Mouse (Mus musculus): Measurements from ENCODE around the gene Ubac2. TPM values are rescaled to one million over a fixed set of nuclear protein-coding genes. Genes with fewer than 3 reads are reported as not detected.
"Not testable (repeated sequence)": the region's sequence is repeated elsewhere in the genome, so short reads cannot be mapped to it uniquely, and the experiment has no call there.

Ubac2 gene
- polyA plus RNA-seq, 1 experiment from 2014 or later = 47.0 TPM

GRCm38 (mm10) chr14:121873172-121873571 is 5.2 kb upstream of the Ubac2 start:
- H3K4me3 ChIP-seq (replicated peaks) = no peak overlapping the region
- peaks cover 4% of the 10 kb centered on the region for H3K4me1 ChIP-seq
- no peak overlapping the region for H3K4me2 ChIP-seq
- no peak overlapping the region for H3K27ac ChIP-seq (replicated peaks)
- no peaks in the 10 kb centered on the region for H3K36me3 ChIP-seq
- H3K9ac ChIP-seq (replicated peaks) = no peak overlapping the region
- ATAC-seq (ENCODE audit: low FRiP score) = no peak
- 0 out of 2 replicates have a peak, but pooled peaks cover 3% of the 10 kb centered on the region for H3K27me3 ChIP-seq (replicated peaks)
- H3K9me3 ChIP-seq (replicated peaks) = no peaks in the 10 kb centered on the region
- 82% methylated on average over 2 of the region's 2 CpGs for WGBS

GRCm38 (mm10) chr14:121873646-121874045 is 4.8 kb upstream of the Ubac2 start:
- Histone ChIP-seq H3K4me2 (no peak overlapping the region), H3K4me3 (replicated peaks) (no peak overlapping the region), H3K9me3 (replicated peaks) (no peaks in the 10 kb centered on the region), H3K9ac (replicated peaks) (no peak overlapping the region), H3K27me3 (replicated peaks) (0 out of 2 replicates have a peak, but pooled peaks cover 3% of the 10 kb centered on the region), H3K27ac (replicated peaks) (no peak overlapping the region), H3K36me3 (no peaks in the 10 kb centered on the region), H3K4me1 (peaks cover 4% of the 10 kb centered on the region)
- no peak for ATAC-seq (ENCODE audit: low FRiP score)
- WGBS = 87% methylated on average over 4 of the region's 4 CpGs

- peaks cover 23% of the 10 kb centered on the region for H3K4me1 ChIP-seq
- H3K27me3 ChIP-seq (replicated peaks); H3K4me3 ChIP-seq (replicated peaks); H3K36me3 ChIP-seq; H3K9me3 ChIP-seq (replicated peaks); H3K27ac ChIP-seq (replicated peaks); H3K9ac ChIP-seq (replicated peaks); H3K4me2 ChIP-seq; ATAC-seq (ENCODE audit: low FRiP score): not testable (repeated sequence)
- 72% methylated on average over 2 of the region's 2 CpGs for WGBS
Measured at GRCm38 (mm10) chr14:121876190-121876589, 2.2 kb upstream of the Ubac2 start.

- Histone ChIP-seq H3K9me3 (replicated peaks) (no peaks in the 10 kb centered on the region), H3K4me2 (no peak overlapping the region), H3K27ac (replicated peaks) (no peak overlapping the region), H3K4me1 (peaks cover 25% of the 10 kb centered on the region), H3K36me3 (no peaks in the 10 kb centered on the region), H3K9ac (replicated peaks) (no peak overlapping the region), H3K4me3 (replicated peaks) (no peak overlapping the region), H3K27me3 (replicated peaks) (0 out of 2 replicates have a peak, but pooled peaks cover 3% of the 10 kb centered on the region)
- 93% methylated on average over 2 of the region's 2 CpGs for WGBS
- no peak for ATAC-seq (ENCODE audit: low FRiP score)
Measured at GRCm38 (mm10) chr14:121876860-121877259, 1.6 kb upstream of the Ubac2 start.

- 29% methylated on average over 8 of the region's 8 CpGs for WGBS
Measured at GRCm38 (mm10) chr14:121877640-121878039, 780 bp upstream of the Ubac2 start.

GRCm38 (mm10) chr14:121878859-121879206 is 413 bp downstream of the Ubac2 start:
- Histone ChIP-seq H3K27ac (replicated peaks) (peak overlapping the region; percentile 88), H3K4me2 (peak overlapping the region; percentile 65), H3K9me3 (replicated peaks) (no peaks in the 10 kb centered on the region), H3K36me3 (no peaks in the 10 kb centered on the region), H3K4me1 (peaks cover 29% of the 10 kb centered on the region), H3K27me3 (replicated peaks) (0 out of 2 replicates have a peak, but pooled peaks cover under 1% of the 10 kb centered on the region), H3K9ac (replicated peaks) (peak overlapping the region; percentile 76), H3K4me3 (replicated peaks) (peak overlapping the region; percentile 65)
- WGBS = under 1% methylated on average over 27 of the region's 27 CpGs
- ATAC-seq (ENCODE audit: low FRiP score) = peak; percentile 64; the same call in 1 of the 2 replicates

More at GRCm38 (mm10) chr14:121877640-121878039, 780 bp upstream of the Ubac2 start:
- Histone ChIP-seq H3K27ac (replicated peaks) (peak overlapping the region; percentile 88), H3K4me1 (peaks cover 25% of the 10 kb centered on the region), H3K9me3 (replicated peaks) (no peaks in the 10 kb centered on the region), H3K4me3 (replicated peaks) (peak overlapping the region; percentile 65), H3K4me2 (peak overlapping the region; percentile 65), H3K9ac (replicated peaks) (peak overlapping the region; percentile 55; the same call in 1 of the 2 replicates), H3K36me3 (no peaks in the 10 kb centered on the region), H3K27me3 (replicated peaks) (0 out of 2 replicates have a peak, but pooled peaks cover 3% of the 10 kb centered on the region)
- ATAC-seq (ENCODE audit: low FRiP score) = no peak

- Histone ChIP-seq H3K9me3 (replicated peaks) (no peaks in the 10 kb centered on the region), H3K9ac (replicated peaks) (peak overlapping the region; percentile 76), H3K27me3 (replicated peaks) (no peaks in the 10 kb centered on the region), H3K36me3 (no peaks in the 10 kb centered on the region), H3K4me1 (peaks cover 29% of the 10 kb centered on the region), H3K4me3 (replicated peaks) (peak overlapping the region; percentile 65), H3K4me2 (peak overlapping the region; percentile 65), H3K27ac (replicated peaks) (no peak overlapping the region)
- WGBS = 18% methylated on average over 16 of the region's 16 CpGs
- ATAC-seq (ENCODE audit: low FRiP score) = no peak; the same call in 1 of the 2 replicates
Measured at GRCm38 (mm10) chr14:121879266-121879840, 933 bp downstream of the Ubac2 start.

GRCm38 (mm10) chr14:121881211-121881610 is 2.8 kb downstream of the Ubac2 start:
- no peaks in the 10 kb centered on the region for H3K27me3 ChIP-seq (replicated peaks)
- no peak for ATAC-seq (ENCODE audit: low FRiP score)
- 88% methylated on average over 7 of the region's 7 CpGs for WGBS
- H3K9ac ChIP-seq (replicated peaks) = no peak overlapping the region
- H3K36me3 ChIP-seq = no peaks in the 10 kb centered on the region
- H3K27ac ChIP-seq (replicated peaks) = no peak overlapping the region
- H3K9me3 ChIP-seq (replicated peaks) = no peaks in the 10 kb centered on the region
- H3K4me2 ChIP-seq = no peak overlapping the region
- H3K4me1 ChIP-seq = peaks cover 29% of the 10 kb centered on the region
- no peak overlapping the region for H3K4me3 ChIP-seq (replicated peaks)

- H3K36me3 ChIP-seq = no peaks in the 10 kb centered on the region
- 82% methylated on average over 6 of the region's 6 CpGs for WGBS
- H3K27me3 ChIP-seq (replicated peaks) = no peaks in the 10 kb centered on the region
- H3K4me2 ChIP-seq = no peak overlapping the region
- H3K9me3 ChIP-seq (replicated peaks) = no peaks in the 10 kb centered on the region
- ATAC-seq (ENCODE audit: low FRiP score) = no peak
- no peak overlapping the region for H3K9ac ChIP-seq (replicated peaks)
- no peak overlapping the region for H3K27ac ChIP-seq (replicated peaks)
- peaks cover 23% of the 10 kb centered on the region for H3K4me1 ChIP-seq
- no peak overlapping the region for H3K4me3 ChIP-seq (replicated peaks)
Measured at GRCm38 (mm10) chr14:121884150-121884797, 5.9 kb downstream of the Ubac2 start.

- ATAC-seq (ENCODE audit: low FRiP score) = no peak
- H3K9ac ChIP-seq (replicated peaks) = no peak overlapping the region
- no peaks in the 10 kb centered on the region for H3K27me3 ChIP-seq (replicated peaks)
- no peaks in the 10 kb centered on the region for H3K4me1 ChIP-seq
- H3K36me3 ChIP-seq = peaks cover 5% of the 10 kb centered on the region; the same call in 1 of the 2 replicates
- 94% methylated on average over 6 of the region's 6 CpGs for WGBS
- no peak overlapping the region for H3K27ac ChIP-seq (replicated peaks)
- H3K4me3 ChIP-seq (replicated peaks) = no peak overlapping the region
- no peaks in the 10 kb centered on the region for H3K9me3 ChIP-seq (replicated peaks)
- no peak overlapping the region for H3K4me2 ChIP-seq
Measured at GRCm38 (mm10) chr14:121893747-121894146, 15.3 kb downstream of the Ubac2 start.

GRCm38 (mm10) chr14:121894511-121895135 is 16.2 kb downstream of the Ubac2 start:
- no peak for ATAC-seq (ENCODE audit: low FRiP score)
- 58% methylated on average over 5 of the region's 5 CpGs for WGBS
- Histone ChIP-seq H3K4me3 (replicated peaks) (no peak overlapping the region), H3K4me2 (no peak overlapping the region), H3K36me3 (peaks cover 5% of the 10 kb centered on the region; the same call in 1 of the 2 replicates), H3K27me3 (replicated peaks) (no peaks in the 10 kb centered on the region), H3K27ac (replicated peaks) (no peak overlapping the region), H3K4me1 (no peaks in the 10 kb centered on the region), H3K9me3 (replicated peaks) (no peaks in the 10 kb centered on the region), H3K9ac (replicated peaks) (no peak overlapping the region)

- no peak overlapping the region for H3K4me3 ChIP-seq (replicated peaks)
- H3K36me3 ChIP-seq = peaks cover 5% of the 10 kb centered on the region; the same call in 1 of the 2 replicates
- no peaks in the 10 kb centered on the region for H3K9me3 ChIP-seq (replicated peaks)
- H3K9ac ChIP-seq (replicated peaks) = no peak overlapping the region
- H3K4me2 ChIP-seq = no peak overlapping the region
- no peaks in the 10 kb centered on the region for H3K4me1 ChIP-seq
- no peak for ATAC-seq (ENCODE audit: low FRiP score)
- H3K27me3 ChIP-seq (replicated peaks) = no peaks in the 10 kb centered on the region
- 89% methylated on average over 4 of the region's 4 CpGs for WGBS
- no peak overlapping the region for H3K27ac ChIP-seq (replicated peaks)
Measured at GRCm38 (mm10) chr14:121895316-121895715, 16.9 kb downstream of the Ubac2 start.
